Mouse (Mus musculus): ENCODE results near the gene Sstr4. TPM values are rescaled to one million over a fixed set of nuclear protein-coding genes. Genes with fewer than 3 reads are reported as not detected.

Sstr4 gene
- total and polyA plus RNA-seq, 3 experiments = not detected

GRCm38 (mm10) chr2:148419776-148420175 is 24.6 kb downstream of the Sstr4 start:
- H3K36me3 ChIP-seq (ENCODE audit: control insufficient read depth in 1 of 2, insufficient read depth in 2 of 2, low read length in 2 of 2) = no peaks in the 10 kb centered on the region
- H3K27me3 ChIP-seq (ENCODE audit: control insufficient read depth in 1 of 2, insufficient read depth in 2 of 2, low read length in 2 of 2) = no peaks in the 10 kb centered on the region
- H3K4me3 ChIP-seq (ENCODE audit: control insufficient read depth in 1 of 2, insufficient read depth in 1 of 2, low read depth in 2 of 2, low read length in 2 of 2) = no peak overlapping the region
- H3K9ac ChIP-seq (ENCODE audit: control insufficient read depth, low read depth, low read length, poor library complexity, severe bottlenecking) = no peak overlapping the region
- TF ChIP-seq CTCF (IDR thresholded peaks at IDR 0.05 in 2 of 3, conservative IDR thresholded peaks at IDR 0.05 in 1 of 3; ENCODE audit: control insufficient read depth in 1 of 3, insufficient read depth in 1 of 3, low read depth in 2 of 3, low read length in 3 of 3, poor library complexity in 1 of 3, severe bottlenecking in 1 of 3) = no peak
- TF ChIP-seq GABPA (IDR thresholded peaks at IDR 0.05; ENCODE audit: low read depth, low read length) = no peak
- no peak for TF ChIP-seq TCF12 (IDR thresholded peaks at IDR 0.05; ENCODE audit: low read depth, low read length)
- no peak for TF ChIP-seq MAFK (IDR thresholded peaks at IDR 0.05; ENCODE audit: borderline replicate concordance, low read depth, low read length)
- H3K27ac ChIP-seq (ENCODE audit: control insufficient read depth, low read depth, low read length) = no peak overlapping the region
- H3K79me2 ChIP-seq (ENCODE audit: control insufficient read depth, insufficient read depth, low read length, poor library complexity) = no peaks in the 10 kb centered on the region
- no peaks in the 10 kb centered on the region for H3K4me1 ChIP-seq (ENCODE audit: control insufficient read depth in 1 of 2, insufficient read depth in 2 of 2, low read length in 2 of 2)
- no peak for DNase-seq (ENCODE audit: low read depth, low spot score)
- H3K9me3 ChIP-seq (replicated peaks; ENCODE audit: insufficient read depth, low read length) = no peaks in the 10 kb centered on the region

GRCm38 (mm10) chr2:148421112-148421511 is 26.0 kb downstream of the Sstr4 start:
- no peaks in the 10 kb centered on the region for H3K79me2 ChIP-seq (ENCODE audit: control insufficient read depth, insufficient read depth, low read length, poor library complexity)
- DNase-seq (ENCODE audit: low read depth, low spot score) = no peak

GRCm38 (mm10) chr2:148421706-148422105 is 26.6 kb downstream of the Sstr4 start:
- H3K79me2 ChIP-seq (ENCODE audit: control insufficient read depth, insufficient read depth, low read length, poor library complexity) = no peaks in the 10 kb centered on the region
- TF ChIP-seq USF1 (IDR thresholded peaks at IDR 0.05; ENCODE audit: low read depth, low read length) (no peak), MAZ (IDR thresholded peaks at IDR 0.05; ENCODE audit: low read depth, low read length) (no peak), E2F4 (IDR thresholded peaks at IDR 0.05; ENCODE audit: borderline replicate concordance, low read depth, low read length) (no peak), NELFE (IDR thresholded peaks at IDR 0.05; ENCODE audit: low read depth, low read length) (no peak), ELF1 (IDR thresholded peaks at IDR 0.05; ENCODE audit: low read depth, low read length) (no peak), GATA1 (IDR thresholded peaks at IDR 0.05; ENCODE audit: low read depth, low read length) (no peak), UBTF (IDR thresholded peaks at IDR 0.05; ENCODE audit: borderline replicate concordance, insufficient read depth, low read depth, low read length) (no peak), HCFC1 (IDR thresholded peaks at IDR 0.05; ENCODE audit: low read depth, low read length) (no peak), POLR2AphosphoS5 (IDR thresholded peaks at IDR 0.05; ENCODE audit: borderline replicate concordance, low read depth, low read length) (no peak), EP300 (IDR thresholded peaks at IDR 0.05; ENCODE audit: low read depth in 1 of 2, low read length in 2 of 2) (no peak), TBP (IDR thresholded peaks at IDR 0.05; ENCODE audit: low read depth, low read length) (no peak), TAL1 (IDR thresholded peaks at IDR 0.05; ENCODE audit: low read length) (no peak), ZKSCAN1 (IDR thresholded peaks at IDR 0.05; ENCODE audit: low read depth, low read length) (no peak), NRF1 (IDR thresholded peaks at IDR 0.05; ENCODE audit: insufficient read depth, low read depth, low read length, poor library complexity, severe bottlenecking) (no peak), POLR2A (IDR thresholded peaks at IDR 0.05; ENCODE audit: control insufficient read depth in 1 of 2, insufficient read depth in 1 of 2, low read depth in 1 of 2, low read length in 2 of 2, poor library complexity in 1 of 2) (no peak), SIN3A (IDR thresholded peaks at IDR 0.05; ENCODE audit: low read length) (no peak)
- DNase-seq (ENCODE audit: low read depth, low spot score) = no peak
- no peaks in the 10 kb centered on the region for H3K36me3 ChIP-seq (ENCODE audit: control insufficient read depth in 1 of 2, insufficient read depth in 2 of 2, low read length in 2 of 2)
- no peak overlapping the region for H3K9ac ChIP-seq (ENCODE audit: control insufficient read depth, low read depth, low read length, poor library complexity, severe bottlenecking)
- no peaks in the 10 kb centered on the region for H3K4me1 ChIP-seq (ENCODE audit: control insufficient read depth in 1 of 2, insufficient read depth in 2 of 2, low read length in 2 of 2)
- H3K4me3 ChIP-seq (ENCODE audit: control insufficient read depth in 1 of 2, insufficient read depth in 1 of 2, low read depth in 2 of 2, low read length in 2 of 2) = no peak overlapping the region
- H3K27me3 ChIP-seq (ENCODE audit: control insufficient read depth in 1 of 2, insufficient read depth in 2 of 2, low read length in 2 of 2) = no peaks in the 10 kb centered on the region
- H3K27ac ChIP-seq (ENCODE audit: control insufficient read depth, low read depth, low read length) = no peak overlapping the region
- H3K9me3 ChIP-seq (replicated peaks; ENCODE audit: insufficient read depth, low read length) = no peaks in the 10 kb centered on the region

More at GRCm38 (mm10) chr2:148421112-148421511, 26.0 kb downstream of the Sstr4 start:
- H3K36me3 ChIP-seq (ENCODE audit: control insufficient read depth in 1 of 2, insufficient read depth in 2 of 2, low read length in 2 of 2) = no peaks in the 10 kb centered on the region
- no peaks in the 10 kb centered on the region for H3K27me3 ChIP-seq (ENCODE audit: control insufficient read depth in 1 of 2, insufficient read depth in 2 of 2, low read length in 2 of 2)
- H3K27ac ChIP-seq (ENCODE audit: control insufficient read depth, low read depth, low read length) = no peak overlapping the region
- no peaks in the 10 kb centered on the region for H3K9me3 ChIP-seq (replicated peaks; ENCODE audit: insufficient read depth, low read length)
- H3K4me1 ChIP-seq (ENCODE audit: control insufficient read depth in 1 of 2, insufficient read depth in 2 of 2, low read length in 2 of 2) = no peaks in the 10 kb centered on the region
- H3K4me3 ChIP-seq (ENCODE audit: control insufficient read depth in 1 of 2, insufficient read depth in 1 of 2, low read depth in 2 of 2, low read length in 2 of 2) = no peak overlapping the region
- no peak for TF ChIP-seq CHD1 (IDR thresholded peaks at IDR 0.05; ENCODE audit: low read depth, low read length)
- no peak for TF ChIP-seq MAX (IDR thresholded peaks at IDR 0.05; ENCODE audit: low read length)
- TF ChIP-seq E2F4 (IDR thresholded peaks at IDR 0.05; ENCODE audit: borderline replicate concordance, low read depth, low read length) = no peak
- TF ChIP-seq ZC3H11A (IDR thresholded peaks at IDR 0.05; ENCODE audit: low read depth, low read length) = no peak
- TF ChIP-seq MXI1 (IDR thresholded peaks at IDR 0.05; ENCODE audit: low read depth, low read length) = no peak
- no peak for TF ChIP-seq POLR2A (IDR thresholded peaks at IDR 0.05; ENCODE audit: control insufficient read depth in 1 of 2, insufficient read depth in 1 of 2, low read depth in 1 of 2, low read length in 2 of 2, poor library complexity in 1 of 2)
- no peak for TF ChIP-seq SMC3 (IDR thresholded peaks at IDR 0.05; ENCODE audit: low read depth, low read length)
- no peak for TF ChIP-seq USF1 (IDR thresholded peaks at IDR 0.05; ENCODE audit: low read depth, low read length)
- H3K9ac ChIP-seq (ENCODE audit: control insufficient read depth, low read depth, low read length, poor library complexity, severe bottlenecking) = no peak overlapping the region

All from MEL (cell line).